Mouse (Mus musculus) thymus, adult 18-20 months (tissue): ENCODE data around the gene Lmntd2.

ENCODE experiments used
- DNase-seq, 2 experiments: peaks; one replicate each; pipeline ENCODE4 v3.0.0; 2022; ENCODE audit warnings: mixed read lengths in 2 of 2

The Lmntd2 gene

GRCm38 (mm10) chr7:141188733-141189132 lies 25.1 kb downstream of the Lmntd2 start:
- no peak for DNase-seq

GRCm38 (mm10) chr7:141188194-141188593 lies 25.7 kb downstream of the Lmntd2 start:
- no peak for DNase-seq

GRCm38 (mm10) chr7:141176173-141176572 lies 37.7 kb downstream of the Lmntd2 start:
- peak; percentile 61 to 73 for DNase-seq

- DNase-seq = no peak
Measured at GRCm38 (mm10) chr7:141175068-141175467, 38.8 kb downstream of the Lmntd2 start.

- no peak for DNase-seq
Measured at GRCm38 (mm10) chr7:141173323-141173850, 40.5 kb downstream of the Lmntd2 start.

GRCm38 (mm10) chr7:141172116-141173006 lies 41.5 kb downstream of the Lmntd2 start, which contains the start of gene Rnh1:
Rnh1 (minus strand) TSS chr7:141172857.
- DNase-seq = peak; percentile 83 to 90

GRCm38 (mm10) chr7:141169866-141170265 lies 44.0 kb downstream of the Lmntd2 start:
- DNase-seq = no peak

GRCm38 (mm10) chr7:141169300-141169699 lies 44.6 kb downstream of the Lmntd2 start:
- no peak for DNase-seq

- peak; percentile 27 to 44 for DNase-seq
Measured at GRCm38 (mm10) chr7:141168518-141168953, 45.3 kb downstream of the Lmntd2 start.

- no peak for DNase-seq
Measured at GRCm38 (mm10) chr7:141167901-141168517, 45.9 kb downstream of the Lmntd2 start.

GRCm38 (mm10) chr7:141164850-141165249 lies 49.0 kb downstream of the Lmntd2 start:
- no peak for DNase-seq

- DNase-seq = no peak
Measured at GRCm38 (mm10) chr7:141164397-141164796, 49.5 kb downstream of the Lmntd2 start.
